Mouse (Mus musculus) olfactory bulb, adult 2 months (tissue): Measurements from ENCODE around the gene Stab1.

Source experiments
- CTCF ChIP-seq: fragments of 200-500 bp; IDR thresholded peaks from 2 replicates; pipeline ENCODE4 v1.5.1; 2012; ENCODE audit warnings: low read depth, mild to moderate bottlenecking, low read length, moderate library complexity; ENCODE audit not compliant: insufficient read depth
- POLR2A ChIP-seq: fragments of 200-500 bp; IDR thresholded peaks from 2 replicates; pipeline ENCODE4 v1.6.1; 2012; ENCODE audit warnings: mild to moderate bottlenecking, low read depth, low read length, moderate library complexity; ENCODE audit not compliant: insufficient read depth

DNA sequence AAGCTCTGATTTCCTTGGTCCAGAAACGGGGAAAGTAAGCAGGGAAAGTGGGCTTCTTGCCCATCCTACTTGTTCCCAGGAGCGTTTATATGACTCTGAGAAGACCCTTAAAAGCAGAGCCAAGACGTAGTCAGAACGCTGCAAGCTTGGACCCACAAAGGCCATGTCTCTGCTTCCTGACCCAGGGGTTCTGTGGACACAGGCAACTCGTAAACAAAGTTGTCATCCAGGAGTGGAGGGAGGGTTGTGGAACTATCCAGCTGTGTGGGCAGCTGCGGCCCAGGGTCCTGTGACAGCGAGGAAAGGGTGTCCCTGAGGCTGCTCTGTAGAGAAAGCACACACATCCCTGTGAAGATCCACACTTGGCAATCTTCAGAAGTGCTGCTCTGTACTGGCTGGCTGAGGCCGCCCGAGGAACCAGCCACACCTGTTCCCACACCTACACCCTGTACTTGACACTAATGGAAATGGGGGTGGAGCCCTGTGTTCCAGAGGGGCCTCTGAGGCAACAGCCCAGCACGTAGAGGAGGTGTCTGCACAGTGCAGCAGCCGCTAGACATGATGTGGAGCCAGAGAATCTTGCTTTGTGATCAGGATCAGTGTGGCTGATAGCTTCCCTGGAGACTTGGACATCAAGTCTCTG lies 35.3 kb downstream of the Stab1 start:
- TF ChIP-seq CTCF (no peak), POLR2A (no peak)
